Mouse (Mus musculus) thymus, postnatal 4 days (tissue): Measurements from ENCODE around the gene Acsbg2.
A peak's percentile ranks its signal among the peaks of the same experiment; 100 is the strongest.
"Not testable (repeated sequence)": the region's sequence is repeated elsewhere in the genome, so short reads cannot be mapped to it uniquely, and the experiment has no call there.

Experiments used
- DNase-seq: peaks from one replicate; pipeline ENCODE4 v3.0.0; 2021

Acsbg2 gene

GRCm38 (mm10) chr17:56874237-56874636 is at the start of gene Acsbg2:
Acsbg2 (minus strand) TSS chr17:56874447.
- DNase-seq = no peak

- DNase-seq = no peak
Measured at GRCm38 (mm10) chr17:56919725-56920124, 45.5 kb upstream of the Acsbg2 start.

- DNase-seq = no peak
Measured at GRCm38 (mm10) chr17:56917166-56917565, 42.9 kb upstream of the Acsbg2 start.

- DNase-seq = no peak
Measured at GRCm38 (mm10) chr17:56913444-56913843, 39.2 kb upstream of the Acsbg2 start.

- no peak for DNase-seq
Measured at GRCm38 (mm10) chr17:56913023-56913422, 38.8 kb upstream of the Acsbg2 start.

- not testable (repeated sequence) for DNase-seq
Measured at GRCm38 (mm10) chr17:56909764-56910163, 35.5 kb upstream of the Acsbg2 start.

GRCm38 (mm10) chr17:56907887-56908286 is 33.6 kb upstream of the Acsbg2 start:
- DNase-seq = no peak

- DNase-seq = no peak
Measured at GRCm38 (mm10) chr17:56907096-56907495, 32.8 kb upstream of the Acsbg2 start.

GRCm38 (mm10) chr17:56906166-56906565 is 31.9 kb upstream of the Acsbg2 start:
- no peak for DNase-seq

- no peak for DNase-seq
Measured at GRCm38 (mm10) chr17:56902698-56903097, 28.5 kb upstream of the Acsbg2 start.

GRCm38 (mm10) chr17:56897630-56898195 is 23.5 kb upstream of the Acsbg2 start:
- peak; percentile 91 for DNase-seq

GRCm38 (mm10) chr17:56896513-56897129 is 22.4 kb upstream of the Acsbg2 start:
- no peak for DNase-seq

GRCm38 (mm10) chr17:56895368-56895918 is 21.2 kb upstream of the Acsbg2 start:
- no peak for DNase-seq

- DNase-seq = no peak
Measured at GRCm38 (mm10) chr17:56890018-56890417, 15.8 kb upstream of the Acsbg2 start.

- DNase-seq = no peak
Measured at GRCm38 (mm10) chr17:56888050-56888449, 13.8 kb upstream of the Acsbg2 start.

GRCm38 (mm10) chr17:56884809-56885208 is 10.6 kb upstream of the Acsbg2 start:
- no peak for DNase-seq

GRCm38 (mm10) chr17:56884331-56884730 is 10.1 kb upstream of the Acsbg2 start:
- no peak for DNase-seq

GRCm38 (mm10) chr17:56883612-56884011 is 9.4 kb upstream of the Acsbg2 start:
- DNase-seq = no peak

- DNase-seq = no peak
Measured at GRCm38 (mm10) chr17:56877426-56877825, 3.2 kb upstream of the Acsbg2 start.

- no peak for DNase-seq
Measured at GRCm38 (mm10) chr17:56876981-56877380, 2.7 kb upstream of the Acsbg2 start.

GRCm38 (mm10) chr17:56876465-56876864 is 2.2 kb upstream of the Acsbg2 start:
- no peak for DNase-seq

GRCm38 (mm10) chr17:56874936-56875651 is 847 bp upstream of the Acsbg2 start, which contains the start of gene 1700061G19Rik:
1700061G19Rik (plus strand) TSS chr17:56875477.
- DNase-seq = peak; percentile 64

GRCm38 (mm10) chr17:56872512-56872911 is 1.7 kb downstream of the Acsbg2 start:
- no peak for DNase-seq

GRCm38 (mm10) chr17:56871767-56872166 is 2.5 kb downstream of the Acsbg2 start:
- DNase-seq = no peak
